Mouse (Mus musculus): Measurements from ENCODE around the gene Stbd1. TPM values are rescaled to one million over a fixed set of nuclear protein-coding genes. Genes with fewer than 3 reads are reported as not detected.

Gene Stbd1
- total and polyA plus RNA-seq, 3 experiments: 1.5 to 2.9 TPM; not detected in 1

GRCm38 (mm10) chr5:92555905-92556304 is 46.9 kb upstream of the Stbd1 start:
- Histone ChIP-seq H3K27ac (ENCODE audit: control insufficient read depth, low read depth, low read length) (no peak overlapping the region), H3K36me3 (ENCODE audit: control insufficient read depth in 1 of 2, insufficient read depth in 2 of 2, low read length in 2 of 2) (no peaks in the 10 kb centered on the region), H3K4me3 (ENCODE audit: control insufficient read depth in 1 of 2, insufficient read depth in 1 of 2, low read depth in 2 of 2, low read length in 2 of 2) (no peak overlapping the region), H3K9ac (ENCODE audit: control insufficient read depth, low read depth, low read length, poor library complexity, severe bottlenecking) (no peak overlapping the region), H3K4me1 (ENCODE audit: control insufficient read depth in 1 of 2, insufficient read depth in 2 of 2, low read length in 2 of 2) (no peaks in the 10 kb centered on the region), H3K79me2 (ENCODE audit: control insufficient read depth, insufficient read depth, low read length, poor library complexity) (no peaks in the 10 kb centered on the region), H3K27me3 (ENCODE audit: control insufficient read depth in 1 of 2, insufficient read depth in 2 of 2, low read length in 2 of 2) (peaks cover 0 to 4% of the 10 kb centered on the region in 2 experiments; a peak in 3 of 4 replicates), H3K9me3 (replicated peaks; ENCODE audit: insufficient read depth, low read length) (no peaks in the 10 kb centered on the region)
- TF ChIP-seq MEF2A (IDR thresholded peaks at IDR 0.05; ENCODE audit: extremely low read depth, insufficient replicate concordance, low read depth, low read length, poor library complexity, severe bottlenecking): no peak
- TF ChIP-seq TCF12 (IDR thresholded peaks at IDR 0.05; ENCODE audit: low read depth, low read length): no peak
- TF ChIP-seq SMC3 (IDR thresholded peaks at IDR 0.05; ENCODE audit: low read depth, low read length): no peak
- TF ChIP-seq POLR2AphosphoS2 (IDR thresholded peaks at IDR 0.05; ENCODE audit: low read length): no peak
- no peak for TF ChIP-seq TAL1 (IDR thresholded peaks at IDR 0.05; ENCODE audit: low read length)
- no peak for TF ChIP-seq GABPA (IDR thresholded peaks at IDR 0.05; ENCODE audit: low read depth, low read length)
- no peak for TF ChIP-seq RAD21 (IDR thresholded peaks at IDR 0.05; ENCODE audit: low read depth, low read length)
- TF ChIP-seq NELFE (IDR thresholded peaks at IDR 0.05; ENCODE audit: low read depth, low read length): no peak
- no peak for TF ChIP-seq ETS1 (IDR thresholded peaks at IDR 0.05; ENCODE audit: low read depth, low read length)
- TF ChIP-seq CHD1 (IDR thresholded peaks at IDR 0.05; ENCODE audit: low read depth, low read length): no peak
- TF ChIP-seq CTCF (IDR thresholded peaks at IDR 0.05 in 2 of 3, conservative IDR thresholded peaks at IDR 0.05 in 1 of 3; ENCODE audit: control insufficient read depth in 1 of 3, insufficient read depth in 1 of 3, low read depth in 2 of 3, low read length in 3 of 3, poor library complexity in 1 of 3, severe bottlenecking in 1 of 3): no peak
- no peak for TF ChIP-seq ZMIZ1 (IDR thresholded peaks at IDR 0.05; ENCODE audit: low read depth, low read length)
- no peak for TF ChIP-seq E2F4 (IDR thresholded peaks at IDR 0.05; ENCODE audit: borderline replicate concordance, low read depth, low read length)
- TF ChIP-seq USF1 (IDR thresholded peaks at IDR 0.05; ENCODE audit: low read depth, low read length): no peak
- no peak for TF ChIP-seq POLR2AphosphoS5 (IDR thresholded peaks at IDR 0.05; ENCODE audit: borderline replicate concordance, low read depth, low read length)
- DNase-seq (ENCODE audit: low read depth, low spot score): no peak

- no peak for DNase-seq (ENCODE audit: low read depth, low spot score)
- Histone ChIP-seq H3K9ac (ENCODE audit: control insufficient read depth, low read depth, low read length, poor library complexity, severe bottlenecking) (no peak overlapping the region), H3K27ac (ENCODE audit: control insufficient read depth, low read depth, low read length) (no peak overlapping the region), H3K36me3 (ENCODE audit: control insufficient read depth in 1 of 2, insufficient read depth in 2 of 2, low read length in 2 of 2) (no peaks in the 10 kb centered on the region), H3K4me1 (ENCODE audit: control insufficient read depth in 1 of 2, insufficient read depth in 2 of 2, low read length in 2 of 2) (no peaks in the 10 kb centered on the region), H3K79me2 (ENCODE audit: control insufficient read depth, insufficient read depth, low read length, poor library complexity) (no peaks in the 10 kb centered on the region), H3K27me3 (ENCODE audit: control insufficient read depth in 1 of 2, insufficient read depth in 2 of 2, low read length in 2 of 2) (peaks cover 0 to 4% of the 10 kb centered on the region in 2 experiments; a peak in 3 of 4 replicates), H3K4me3 (ENCODE audit: control insufficient read depth in 1 of 2, insufficient read depth in 1 of 2, low read depth in 2 of 2, low read length in 2 of 2) (no peak overlapping the region), H3K9me3 (replicated peaks; ENCODE audit: insufficient read depth, low read length) (no peaks in the 10 kb centered on the region)
- no peak for TF ChIP-seq TBP (IDR thresholded peaks at IDR 0.05; ENCODE audit: low read depth, low read length)
- TF ChIP-seq POLR2AphosphoS2 (IDR thresholded peaks at IDR 0.05; ENCODE audit: low read length): no peak
- TF ChIP-seq NRF1 (IDR thresholded peaks at IDR 0.05; ENCODE audit: insufficient read depth, low read depth, low read length, poor library complexity, severe bottlenecking): no peak
- no peak for TF ChIP-seq ZC3H11A (IDR thresholded peaks at IDR 0.05; ENCODE audit: low read depth, low read length)
- TF ChIP-seq MAZ (IDR thresholded peaks at IDR 0.05; ENCODE audit: low read depth, low read length): no peak
- TF ChIP-seq TCF12 (IDR thresholded peaks at IDR 0.05; ENCODE audit: low read depth, low read length): no peak
- TF ChIP-seq CHD1 (IDR thresholded peaks at IDR 0.05; ENCODE audit: low read depth, low read length): no peak
- no peak for TF ChIP-seq KAT2A (conservative IDR thresholded peaks at IDR 0.05; ENCODE audit: low read depth, low read length)
- TF ChIP-seq E2F4 (IDR thresholded peaks at IDR 0.05; ENCODE audit: borderline replicate concordance, low read depth, low read length): no peak
- no peak for TF ChIP-seq ZNF384 (IDR thresholded peaks at IDR 0.05; ENCODE audit: low read depth, low read length)
- TF ChIP-seq BHLHE40 (IDR thresholded peaks at IDR 0.05; ENCODE audit: borderline replicate concordance, low read depth, low read length): no peak
- no peak for TF ChIP-seq CTCF (IDR thresholded peaks at IDR 0.05 in 2 of 3, conservative IDR thresholded peaks at IDR 0.05 in 1 of 3; ENCODE audit: control insufficient read depth in 1 of 3, insufficient read depth in 1 of 3, low read depth in 2 of 3, low read length in 3 of 3, poor library complexity in 1 of 3, severe bottlenecking in 1 of 3)
Observed at GRCm38 (mm10) chr5:92557508-92557907, 45.3 kb upstream of the Stbd1 start.

Data from MEL (cell line).